In genomic region chr8:71907798-71908257, GRCm38 (mm10) we compare ENCODE assay signal across 8 mouse cellular contexts. TPM values are rescaled to one million over a fixed set of nuclear protein-coding genes. Genes with fewer than 3 reads are reported as not detected.
DNase-seq lines count a peak whose midpoint lies in the region; ATAC-seq and TF ChIP-seq lines count a peak whose summit lies in the region.

No protein-coding gene starts in this region.

- no peaks in the 10 kb centered on the region for H3K27me3 ChIP-seq in spleen, adult 2 months (ENCODE audit: control insufficient read depth, insufficient read depth, low read length)
- H3K27me3 ChIP-seq in limb, embryonic 11.5 days (ENCODE audit: control insufficient read depth, insufficient read depth, low read length): no peaks in the 10 kb centered on the region
- no peaks in the 10 kb centered on the region for H3K27me3 ChIP-seq in stomach, embryonic 15.5 days (replicated peaks)

- intact Hi-C loops in gastrocnemius, adult 2 months (cut with DNase I): loop anchor here (2.0 to 10.0 kb wide), 4 partner anchors 29 to 227 kb away; partner anchors contain the start of genes Tpm4 and Zfp961
- intact Hi-C loops in gastrocnemius, postnatal 14 days (cut with DNase I; ENCODE audit: low total_unique reads): no loop called here

- H3K9me3 ChIP-seq in limb, embryonic 11.5 days (ENCODE audit: control insufficient read depth, low read length): no peaks in the 10 kb centered on the region
- no peaks in the 10 kb centered on the region for H3K9me3 ChIP-seq in stomach, embryonic 15.5 days

- 93% methylated on average over 5 of the region's 5 CpGs for WGBS in spleen, adult 2 months
- WGBS in limb, embryonic 11.5 days: 94% methylated on average over 5 of the region's 5 CpGs
- 93% methylated on average over 5 of the region's 5 CpGs for WGBS in stomach, embryonic 15.5 days

- H3K27ac ChIP-seq in gastrocnemius, adult 2 months: peak overlapping the region; percentile 98
- no peak overlapping the region for H3K27ac ChIP-seq in spleen, adult 2 months (ENCODE audit: insufficient read depth, low read length)
- peak overlapping the region; percentile 93; the same call in 1 of the 2 replicates for H3K27ac ChIP-seq in limb, embryonic 11.5 days (replicated peaks; ENCODE audit: low read depth, low read length)
- peak overlapping the region; percentile 94; the same call in 1 of the 2 replicates for H3K27ac ChIP-seq in stomach, embryonic 15.5 days

- no peak overlapping the region; the same call in 1 of the 2 replicates for H3K9ac ChIP-seq in limb, embryonic 11.5 days (ENCODE audit: low read length)
- H3K9ac ChIP-seq in stomach, embryonic 15.5 days: no peak overlapping the region

- H3K4me2 ChIP-seq in limb, embryonic 11.5 days (ENCODE audit: low read depth, severe bottlenecking): peak overlapping the region; percentile 45; the same call in 1 of the 2 replicates
- peak overlapping the region; percentile 60 for H3K4me2 ChIP-seq in stomach, embryonic 15.5 days

- DNase-seq in gastrocnemius, adult 2 months: no peak
- no peak for DNase-seq in gastrocnemius, postnatal 14 days
- no peak for DNase-seq in spleen, adult 2 months (ENCODE audit: low read depth in 1 of 2, low spot score in 2 of 2)
- DNase-seq in spleen, adult 18-20 months: no peak
- DNase-seq in limb, embryonic 11.5 days (ENCODE audit: low spot score): no peak
- no peak for DNase-seq in gastrocnemius, postnatal 10 days
- DNase-seq in ovary, postnatal 36 days (ENCODE audit: low spot score): no peak

- peak overlapping the region; percentile 96 for H3K4me3 ChIP-seq in gastrocnemius, adult 2 months
- H3K4me3 ChIP-seq in spleen, adult 2 months (ENCODE audit: extremely low read depth, insufficient read depth, insufficient read length): peak overlapping the region; percentile 97; the same call in 1 of the 2 replicates
- H3K4me3 ChIP-seq in limb, embryonic 11.5 days (ENCODE audit: low read depth, low read length): peak overlapping the region; percentile 66; the same call in 1 of the 2 replicates
- H3K4me3 ChIP-seq in stomach, embryonic 15.5 days (replicated peaks): peak overlapping the region; percentile 68

- H3K4me1 ChIP-seq in spleen, adult 2 months (ENCODE audit: control insufficient read depth, insufficient read depth, insufficient read length): no peaks in the 10 kb centered on the region
- no peaks in the 10 kb centered on the region for H3K4me1 ChIP-seq in limb, embryonic 11.5 days (ENCODE audit: control insufficient read depth, insufficient read depth, low read length)
- no peaks in the 10 kb centered on the region for H3K4me1 ChIP-seq in stomach, embryonic 15.5 days

- TF ChIP-seq CTCF in gastrocnemius, adult 2 months (IDR thresholded peaks at IDR 0.05): no peak
- TF ChIP-seq CTCF in spleen, adult 2 months (IDR thresholded peaks at IDR 0.05; ENCODE audit: extremely low read depth, insufficient read depth, insufficient read length, insufficient replicate concordance): no peak

- H3K36me3 ChIP-seq in spleen, adult 2 months (ENCODE audit: control insufficient read depth, insufficient read depth, low read length): no peaks in the 10 kb centered on the region
- no peaks in the 10 kb centered on the region for H3K36me3 ChIP-seq in limb, embryonic 11.5 days (ENCODE audit: control insufficient read depth, insufficient read depth, low read length)
- no peaks in the 10 kb centered on the region for H3K36me3 ChIP-seq in stomach, embryonic 15.5 days

- no peak for TF ChIP-seq POLR2A in spleen, adult 2 months (IDR thresholded peaks at IDR 0.05; ENCODE audit: low read depth, low read length)

- peak; percentile 4; the same call in 1 of the 2 replicates for ATAC-seq in limb, embryonic 11.5 days (ENCODE audit: insufficient number of reproducible peaks, low FRiP score, low TSS enrichment, low read depth)
- no peak for ATAC-seq in stomach, embryonic 15.5 days (ENCODE audit: insufficient read depth, low FRiP score, low read depth)

RNA-seq across cellular contexts. Expression of gene Zfp882, which starts 0.6 kb away (rescaled TPM):
- 1 to 10 TPM; 2.8 to 4.2 TPM for total RNA-seq in gastrocnemius, adult 2 months (2021)
- total RNA-seq in gastrocnemius, postnatal 14 days (2021): 1 to 10 TPM; 1.5 to 2.5 TPM
- polyA plus RNA-seq in spleen, adult 2 months (2012; rRNA removed): 0.60 and 0.83 TPM in 2 replicates
- 5.4 and 6.7 TPM in 2 replicates for polyA plus RNA-seq in limb, embryonic 11.5 days (2014; fragmentation: Nextera tagmentation; extraction: Ambion mirVana)
- polyA plus RNA-seq in stomach, embryonic 15.5 days (2015; fragmentation: Nextera tagmentation; extraction: Ambion mirVana): 5.1 and 5.3 TPM in 2 replicates
- 1 to 10 TPM; 2.8 to 4.3 TPM for total RNA-seq in gastrocnemius, postnatal 10 days (2021)

RNA-seq across cellular contexts. Expression of gene Zfp617, which starts 0.6 kb away (rescaled TPM):
- 10 to 100 TPM; 19.7 to 20.5 TPM for total RNA-seq in gastrocnemius, adult 2 months (2021)
- total RNA-seq in gastrocnemius, postnatal 14 days (2021): 10 to 100 TPM; 17.9 to 18.4 TPM
- polyA plus RNA-seq in spleen, adult 2 months (2012; rRNA removed): 0.99 and 1.3 TPM in 2 replicates
- 34.0 and 39.2 TPM in 2 replicates for polyA plus RNA-seq in limb, embryonic 11.5 days (2014; fragmentation: Nextera tagmentation; extraction: Ambion mirVana)
- polyA plus RNA-seq in stomach, embryonic 15.5 days (2015; fragmentation: Nextera tagmentation; extraction: Ambion mirVana): 21.9 and 22.1 TPM in 2 replicates
- 10 to 100 TPM; 21.4 to 23.1 TPM for total RNA-seq in gastrocnemius, postnatal 10 days (2021)

RNA-seq across cellular contexts. Expression of gene Zfp709, which starts 26.0 kb away (rescaled TPM):
- total RNA-seq in gastrocnemius, adult 2 months (2021): 1 to 10 TPM; 2.3 to 2.4 TPM
- 1 to 10 TPM; 2.7 to 3.1 TPM for total RNA-seq in gastrocnemius, postnatal 14 days (2021)
- 0.31 and 0.36 TPM in 2 replicates for polyA plus RNA-seq in spleen, adult 2 months (2012; rRNA removed)
- polyA plus RNA-seq in limb, embryonic 11.5 days (2014; fragmentation: Nextera tagmentation; extraction: Ambion mirVana): 4.2 and 4.5 TPM in 2 replicates
- 5.3 and 6.2 TPM in 2 replicates for polyA plus RNA-seq in stomach, embryonic 15.5 days (2015; fragmentation: Nextera tagmentation; extraction: Ambion mirVana)
- 1 to 10 TPM; 3.5 to 4.3 TPM for total RNA-seq in gastrocnemius, postnatal 10 days (2021)

RNA-seq across cellular contexts. Expression of gene Zfp961, which starts 43.0 kb away (rescaled TPM):
- total RNA-seq in gastrocnemius, adult 2 months (2021): 1 to 10 TPM; 2.7 to 5.4 TPM
- total RNA-seq in gastrocnemius, postnatal 14 days (2021): 1 to 10 TPM; 2.9 to 3.3 TPM
- polyA plus RNA-seq in spleen, adult 2 months (2012; rRNA removed): 2.9 and 3.8 TPM in 2 replicates
- 30.9 and 31.2 TPM in 2 replicates for polyA plus RNA-seq in limb, embryonic 11.5 days (2014; fragmentation: Nextera tagmentation; extraction: Ambion mirVana)
- 20.6 and 24.7 TPM in 2 replicates for polyA plus RNA-seq in stomach, embryonic 15.5 days (2015; fragmentation: Nextera tagmentation; extraction: Ambion mirVana)
- total RNA-seq in gastrocnemius, postnatal 10 days (2021): 1 to 10 TPM; 3.5 to 5.9 TPM
